Mouse (Mus musculus) small intestine, adult 2 months (tissue): ENCODE results near the gene Ifi202b. TPM values are rescaled to one million over a fixed set of nuclear protein-coding genes. Genes with fewer than 3 reads are reported as not detected.
A peak's percentile ranks its signal among the peaks of the same experiment; 100 is the strongest.
"Not testable (repeated sequence)": the region's sequence is repeated elsewhere in the genome, so short reads cannot be mapped to it uniquely, and the experiment has no call there.

Source experiments
- H3K27ac ChIP-seq: fragments of 200-500 bp; 2 replicates; pipeline ENCODE4 v1.5.1; 2012; ENCODE audit warnings: low read depth, low read length, control low read depth, inconsistent platforms; ENCODE audit not compliant: insufficient read depth
- H3K27me3 ChIP-seq: fragments of 200-500 bp; 2 replicates; pipeline ENCODE4 v1.6.1; 2012; ENCODE audit warnings: mild to moderate bottlenecking, moderate library complexity, low read length, inconsistent platforms; ENCODE audit not compliant: control insufficient read depth, insufficient read depth
- H3K36me3 ChIP-seq: fragments of 200-500 bp; 2 replicates; pipeline ENCODE4 v1.6.1; 2012; ENCODE audit warnings: mild to moderate bottlenecking, low read length, control low read depth, inconsistent platforms; ENCODE audit not compliant: control insufficient read depth, insufficient read depth
- H3K4me1 ChIP-seq: fragments of 200-500 bp; 2 replicates; pipeline ENCODE4 v1.6.1; 2012; ENCODE audit warnings: low read length, inconsistent platforms, mixed read lengths; ENCODE audit not compliant: control insufficient read depth, insufficient read depth, insufficient read length
- H3K4me3 ChIP-seq: fragments of 200-500 bp; 2 replicates; pipeline ENCODE4 v1.5.1; 2012; ENCODE audit warnings: low read depth, mild to moderate bottlenecking, control low read depth, inconsistent platforms, low read length, moderate library complexity
- CTCF ChIP-seq: fragments of 200-500 bp; IDR thresholded peaks from 2 replicates; pipeline ENCODE4 v1.5.1; 2012; ENCODE audit warnings: low read depth, mild to moderate bottlenecking, control low read depth, inconsistent platforms, low read length, moderate library complexity, mixed read lengths; ENCODE audit not compliant: insufficient replicate concordance, insufficient read length; ENCODE audit errors: extremely low read depth
- POLR2A ChIP-seq: fragments of 200-500 bp; IDR thresholded peaks from 2 replicates; pipeline ENCODE4 v1.6.1; 2012; ENCODE audit warnings: low read depth, mild to moderate bottlenecking, control low read depth, inconsistent platforms, low read length, moderate library complexity
- WGBS: fragments of 180-500 bp; shearing (Covaris S2); methylation state at CpG from one replicate; pipeline ENCODE4 v1.1.7; 2018; 5-methylcytosine and 5-hydroxymethylcytosine counted together
- polyA plus RNA-seq: library from polyadenylated mRNA; depleted of rRNA; stranded (reverse); fragments of >200 nt; gene quantifications from 2 replicates; pipeline ENCODE4 v1.2.3, GENCODE M21; 2012

Gene Ifi202b
- polyA plus RNA-seq, 1 experiment: 0.10 TPM

DNA sequence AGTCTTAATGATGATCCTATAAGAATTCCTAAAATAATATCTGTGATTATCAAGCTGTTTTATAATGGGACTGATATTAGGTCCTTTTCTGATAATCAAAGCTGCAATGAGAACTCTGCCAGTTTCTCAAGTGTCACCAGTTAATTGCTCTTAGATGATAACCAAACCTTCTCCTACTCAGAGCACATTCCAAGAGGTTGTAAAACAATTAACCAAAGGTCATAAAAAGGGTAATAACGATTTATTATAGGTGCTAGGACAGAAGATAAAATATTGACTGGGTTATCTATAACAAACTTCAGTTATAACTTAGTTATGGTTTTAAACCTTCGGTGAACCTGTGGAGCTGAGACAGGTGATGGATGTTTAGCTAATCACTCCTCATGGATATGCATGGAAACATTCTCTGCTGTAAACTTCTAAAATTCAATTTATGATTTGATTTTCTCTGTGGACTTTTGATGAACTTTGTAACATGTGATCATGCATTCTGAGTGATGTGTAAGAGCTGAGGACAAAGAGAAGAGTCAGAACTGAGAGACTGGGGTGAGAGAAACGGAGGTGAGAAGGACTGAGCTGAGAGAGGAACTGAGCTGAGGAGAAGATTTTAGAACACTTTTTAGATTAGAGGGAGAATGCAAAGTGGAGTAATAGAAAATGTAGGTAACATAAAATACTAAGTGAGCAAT, 26.6 kb downstream of the Ifi202b start:
- H3K36me3 ChIP-seq, H3K4me3 ChIP-seq, H3K27me3 ChIP-seq, H3K27ac ChIP-seq, H3K4me1 ChIP-seq: not testable (repeated sequence)
- 13% methylated on average over 3 of the region's 3 CpGs for WGBS

DNA sequence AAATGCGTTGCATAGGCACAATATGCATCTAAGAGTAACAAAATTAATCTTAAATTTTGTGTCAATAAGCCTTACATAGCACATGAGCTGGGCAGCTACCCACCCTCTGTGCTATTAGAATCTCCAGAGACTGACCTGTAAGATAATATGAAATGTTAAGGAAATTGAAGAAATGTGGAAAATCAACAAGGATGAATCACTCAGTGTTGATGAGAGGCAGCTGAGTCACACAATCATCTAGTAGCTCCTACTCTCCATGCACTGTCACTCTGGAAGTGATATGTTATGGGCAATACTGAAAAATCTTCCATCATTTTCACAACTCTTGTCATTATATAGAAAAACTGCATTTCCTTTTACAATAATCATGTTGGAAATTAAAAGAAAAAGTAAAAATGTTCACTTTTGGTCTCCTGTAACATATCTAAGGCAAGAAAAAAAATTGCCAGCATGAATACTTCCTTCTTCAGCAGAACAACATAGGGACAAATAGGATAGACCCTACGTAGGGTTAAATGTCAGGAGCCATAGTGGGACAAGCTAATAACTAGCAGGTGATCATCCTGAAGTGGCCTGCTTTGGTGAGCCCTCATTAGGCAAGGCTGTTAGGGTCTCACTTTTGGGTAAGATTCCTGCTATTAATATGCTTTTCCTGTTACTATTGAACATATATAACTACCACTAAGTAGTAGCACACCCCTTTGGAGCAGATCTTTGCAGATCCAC, 27.3 kb downstream of the Ifi202b start:
- WGBS: 61% methylated on average over 2 of the region's 2 CpGs
- no peaks in the 10 kb centered on the region for H3K36me3 ChIP-seq
- H3K4me1 ChIP-seq: no peaks in the 10 kb centered on the region
- no peak overlapping the region for H3K27ac ChIP-seq
- no peak overlapping the region for H3K4me3 ChIP-seq
- TF ChIP-seq POLR2A: no peak
- TF ChIP-seq CTCF: no peak
- H3K27me3 ChIP-seq: peaks cover 3% of the 10 kb centered on the region; the same call in 1 of the 2 replicates

DNA sequence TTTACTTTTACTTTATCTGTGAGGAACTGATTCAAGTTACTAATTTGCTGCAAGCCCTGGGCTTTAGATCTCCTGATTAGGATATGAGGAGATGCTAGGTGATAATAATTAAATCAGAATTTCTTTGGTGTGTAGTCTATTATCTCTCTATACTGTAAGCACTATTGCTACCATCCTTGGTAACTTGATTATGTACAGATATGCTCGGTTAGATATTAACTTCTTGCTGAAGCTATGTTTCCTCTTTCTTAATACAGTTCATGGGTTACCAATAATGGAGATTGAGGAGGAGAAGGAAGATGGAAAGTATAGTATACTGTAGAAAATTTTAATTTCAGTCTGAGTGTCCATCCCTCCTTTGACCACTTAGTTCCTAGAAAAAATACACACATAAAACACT, 29.0 kb downstream of the Ifi202b start:
- Histone ChIP-seq H3K4me1 (no peaks in the 10 kb centered on the region), H3K4me3 (no peak overlapping the region), H3K27me3 (peaks cover 3% of the 10 kb centered on the region; the same call in 1 of the 2 replicates), H3K27ac (no peak overlapping the region), H3K36me3 (no peaks in the 10 kb centered on the region)
- WGBS: 38% methylated on average over 1 of the region's 1 CpGs
- no peak for TF ChIP-seq CTCF
- no peak for TF ChIP-seq POLR2A

DNA sequence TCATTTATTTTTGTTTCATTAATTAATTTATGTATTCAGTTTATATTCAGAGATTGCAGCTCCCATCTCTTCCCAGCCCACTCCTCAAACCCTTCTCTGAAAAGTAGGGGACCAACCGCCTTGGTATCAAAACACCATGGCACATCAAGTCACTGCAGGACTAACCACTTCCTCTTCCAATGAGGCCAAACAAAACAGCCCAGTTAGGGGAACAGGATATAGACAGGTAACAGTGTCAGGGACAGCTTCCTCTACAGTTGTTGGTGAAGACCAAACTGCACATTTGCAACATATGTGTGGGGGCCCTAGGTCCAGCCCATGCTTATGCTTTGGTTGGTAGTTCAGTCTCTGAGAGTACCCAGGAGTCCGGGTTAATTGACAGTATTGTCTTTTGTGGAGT, 33.5 kb downstream of the Ifi202b start:
- H3K36me3 ChIP-seq, H3K27me3 ChIP-seq: not testable (repeated sequence)
- 71% methylated on average over 2 of the region's 2 CpGs for WGBS

DNA sequence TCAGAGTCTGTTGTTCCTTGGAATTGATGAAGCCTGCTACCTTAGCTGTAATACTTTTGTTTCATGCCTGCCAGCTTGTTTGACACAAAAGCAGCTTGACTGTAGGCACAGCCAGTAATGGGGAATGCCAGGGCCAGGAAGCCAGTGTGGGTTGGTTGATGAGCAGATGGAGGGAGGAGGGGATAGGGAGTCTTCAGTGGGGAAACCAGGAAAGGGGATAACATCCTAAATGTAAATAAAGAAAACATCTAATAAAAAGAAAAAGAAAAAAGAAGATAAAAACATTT, 39.8 kb downstream of the Ifi202b start:
- H3K4me1 ChIP-seq, H3K36me3 ChIP-seq, H3K4me3 ChIP-seq, H3K27me3 ChIP-seq: not testable (repeated sequence)
- H3K27ac ChIP-seq: peak overlapping the region; percentile 49; the same call in 1 of the 2 replicates

More for the DNA sequence above, 33.5 kb downstream of the Ifi202b start:
- H3K4me3 ChIP-seq, H3K27ac ChIP-seq, H3K4me1 ChIP-seq: not testable (repeated sequence)

DNA sequence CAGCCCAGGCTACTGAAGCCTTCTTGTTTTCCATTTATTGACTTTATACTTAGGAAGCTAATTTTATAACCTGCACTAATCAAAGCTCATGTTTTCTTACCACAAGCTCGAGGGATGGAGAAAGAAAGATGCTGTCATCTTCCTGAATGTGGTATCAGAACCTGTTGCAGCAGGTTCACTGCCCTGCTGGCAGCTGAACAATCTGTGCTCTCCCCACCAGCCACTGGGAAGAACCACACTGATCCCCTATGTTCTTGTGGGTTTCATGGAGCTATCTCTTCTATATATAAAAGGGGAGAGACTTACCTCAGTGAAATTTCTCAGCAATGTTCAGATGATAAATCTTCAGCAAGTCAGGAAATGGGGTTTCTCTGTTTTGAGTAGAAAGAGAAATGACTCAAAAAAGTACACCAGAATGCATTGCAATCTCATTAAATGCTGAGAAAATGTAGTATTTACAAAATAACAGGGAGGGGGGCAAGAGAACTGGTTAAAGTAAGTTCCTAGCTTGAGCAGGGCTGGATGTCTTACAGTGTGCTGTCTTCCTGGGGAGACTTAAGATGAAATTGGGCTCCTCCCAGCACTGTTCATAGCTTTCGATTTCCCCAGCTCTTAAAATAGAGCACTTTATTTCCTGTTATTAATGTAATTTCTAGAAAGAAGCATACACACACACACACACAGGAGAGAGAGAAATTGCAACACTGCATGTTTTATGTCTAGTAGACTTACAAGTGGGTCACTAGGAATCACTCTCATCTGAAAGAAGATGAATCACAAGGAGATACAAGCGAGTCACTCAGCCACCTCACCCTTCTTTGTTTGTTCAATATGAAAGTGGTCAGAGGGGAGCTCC, 40.4 kb downstream of the Ifi202b start, which contains the start of the genes Mndal and Ifi203:
TSS of gene Mndal (minus strand) at position 568 of the 856 bp plus-strand sequence.
TSS of gene Ifi203 (minus strand) at position 749 of the 856 bp plus-strand sequence.
- Histone ChIP-seq H3K4me3 (peak within 1 kb of the TSS; percentile 42), H3K27ac (peak within 1 kb of the TSS; percentile 49; the same call in 1 of the 2 replicates)
- WGBS: 21% methylated on average over 3 of the region's 3 CpGs

DNA sequence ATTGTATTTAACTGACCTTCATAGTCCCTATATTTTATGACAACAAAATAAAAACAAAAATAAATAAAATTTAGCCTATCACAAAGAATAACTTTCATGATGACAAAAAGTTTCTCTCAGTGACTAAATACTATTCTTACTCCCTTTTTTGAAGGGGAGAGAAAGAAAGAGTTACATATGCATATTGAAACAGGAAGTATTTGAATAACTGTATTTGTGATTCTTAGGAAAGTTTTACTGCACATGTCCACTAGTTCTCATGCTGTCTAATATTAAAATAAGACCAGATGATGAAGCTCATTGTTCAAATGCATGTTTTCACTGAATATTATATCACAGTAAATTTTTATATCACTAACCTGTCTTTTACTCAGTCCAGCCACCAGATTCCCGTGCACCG, 41.0 kb downstream of the Ifi202b start:
- not testable (repeated sequence) for H3K36me3 ChIP-seq, H3K27ac ChIP-seq, H3K4me1 ChIP-seq, H3K4me3 ChIP-seq, H3K27me3 ChIP-seq
- 45% methylated on average over 2 of the region's 2 CpGs for WGBS

More for the DNA sequence above, 40.4 kb downstream of the Ifi202b start, which contains the start of the genes Mndal and Ifi203:
- H3K4me1 ChIP-seq, H3K36me3 ChIP-seq, H3K27me3 ChIP-seq: not testable (repeated sequence)

DNA sequence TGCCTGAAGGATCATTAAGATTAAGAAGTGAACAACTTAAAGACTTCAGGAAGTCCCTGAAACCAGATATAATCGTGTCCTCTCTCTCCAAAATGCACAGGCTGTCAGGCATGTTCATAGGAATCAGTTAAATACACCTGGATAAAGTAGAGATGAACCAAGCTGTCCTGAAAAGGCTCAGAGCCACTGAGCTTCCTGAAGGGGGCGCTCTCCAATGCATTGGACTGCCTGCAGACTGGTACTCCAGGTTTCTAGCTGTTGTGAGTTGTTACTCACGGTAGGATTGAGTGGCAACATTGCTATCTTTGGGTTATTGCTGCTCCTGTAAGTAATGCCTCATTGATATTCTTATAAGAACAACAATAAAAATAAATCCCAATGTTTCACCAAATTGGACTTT, 63.3 kb downstream of the Ifi202b start:
- not testable (repeated sequence) for H3K4me3 ChIP-seq, H3K27ac ChIP-seq, H3K36me3 ChIP-seq, H3K27me3 ChIP-seq, H3K4me1 ChIP-seq
- 67% methylated on average over 3 of the region's 3 CpGs for WGBS
